9 mouse cellular contexts compared by ENCODE assay signal in genomic region chr11:116782737-116783145, GRCm38 (mm10). TPM values are rescaled to one million over a fixed set of nuclear protein-coding genes. Genes with fewer than 3 reads are reported as not detected.
DNase-seq lines count a peak whose midpoint lies in the region; ATAC-seq and TF ChIP-seq lines count a peak whose summit lies in the region.
"Had no signal": no experiment of that assay in that cellular context is flagged by ENCODE, and none has a peak within 500 bp of the region (broad histone marks: within the 10 kb centered on the region; RNA-seq: fewer than 3 reads in every experiment).

No protein-coding gene starts in this region.

- no peak overlapping the region for H3K27ac ChIP-seq in neural tube, embryonic 15.5 days (replicated peaks)
- no peak overlapping the region for H3K27ac ChIP-seq in midbrain, embryonic 10.5 days (replicated peaks)

- peak; percentile 100 for ATAC-seq in granulocyte monocyte progenitor cell, adult 5-6 weeks (replicated peaks; ENCODE audit: poor library complexity, severe bottlenecking)
- no peak for ATAC-seq in neural tube, embryonic 15.5 days (ENCODE audit: low FRiP score)

- no peak overlapping the region for H3K9ac ChIP-seq in neural tube, embryonic 15.5 days (replicated peaks)

- 77% methylated on average over 9 of the region's 9 CpGs for WGBS in neural tube, embryonic 15.5 days
- 87% methylated on average over 9 of the region's 9 CpGs for WGBS in midbrain, embryonic 10.5 days

- no peak overlapping the region for H3K4me3 ChIP-seq in E14TG2a.4 (replicated peaks; ENCODE audit: low read length)
- no peak overlapping the region for H3K4me3 ChIP-seq in neural tube, embryonic 15.5 days (replicated peaks)
- H3K4me3 ChIP-seq in midbrain, embryonic 10.5 days, result no peak overlapping the region

- peak; percentile 20 for DNase-seq in 3134 (ENCODE audit: extremely low read depth, insufficient read length, low spot score)
- DNase-seq in lung, postnatal 25 days (ENCODE audit: low spot score), result peak; percentile 72
- peak; percentile 62 to 78 for DNase-seq in thymus, postnatal 10 days (ENCODE audit: low spot score in 2 of 2)
- DNase-seq in midbrain, embryonic 10.5 days (ENCODE audit: low spot score), result no peak
- no peak for DNase-seq in gastrocnemius, postnatal 10 days

- H3K4me1 ChIP-seq in E14TG2a.4 (replicated peaks; ENCODE audit: low read depth, low read length), result peaks cover 45% of the 10 kb centered on the region
- H3K4me1 ChIP-seq in neural tube, embryonic 15.5 days, result no peaks in the 10 kb centered on the region
- H3K4me1 ChIP-seq in midbrain, embryonic 10.5 days, result no peaks in the 10 kb centered on the region

- no peaks in the 10 kb centered on the region for H3K9me3 ChIP-seq in E14TG2a.4 (ENCODE audit: low read length)
- H3K9me3 ChIP-seq in neural tube, embryonic 15.5 days (replicated peaks), result no peaks in the 10 kb centered on the region
- H3K9me3 ChIP-seq in midbrain, embryonic 10.5 days (replicated peaks), result 0 out of 2 replicates have a peak, but pooled peaks cover 3% of the 10 kb centered on the region

- no peak overlapping the region for H3K4me2 ChIP-seq in neural tube, embryonic 15.5 days

- H3K27me3 ChIP-seq in E14TG2a.4 (ENCODE audit: insufficient read depth, low read length), result no peaks in the 10 kb centered on the region
- no peaks in the 10 kb centered on the region for H3K27me3 ChIP-seq in neural tube, embryonic 15.5 days (replicated peaks)
- no peaks in the 10 kb centered on the region for H3K27me3 ChIP-seq in midbrain, embryonic 10.5 days (ENCODE audit: low read depth, poor library complexity, severe bottlenecking)

- no peaks in the 10 kb centered on the region for H3K36me3 ChIP-seq in E14TG2a.4 (ENCODE audit: insufficient read depth, low read length)
- H3K36me3 ChIP-seq in neural tube, embryonic 15.5 days, result no peaks in the 10 kb centered on the region
- no peaks in the 10 kb centered on the region for H3K36me3 ChIP-seq in midbrain, embryonic 10.5 days

- TF ChIP-seq CTCF in E14TG2a.4 (conservative IDR thresholded peaks at IDR 0.05; ENCODE audit: low read length), result peak; percentile 22; the same call in 1 of the 2 replicates

RNA-seq across cellular contexts. Expression of gene St6galnac1, which starts 7.4 kb away (rescaled TPM):
- total RNA-seq in granulocyte monocyte progenitor cell, adult 5-6 weeks (2014; fragmentation: Nextera tagmentation), result not detected in 2 replicates
- not detected in 2 replicates for total RNA-seq in granulocyte monocyte progenitor cell, adult 5-6 weeks (2017)
- polyA plus RNA-seq in neural tube, embryonic 15.5 days (2015; fragmentation: Nextera tagmentation; extraction: Ambion mirVana), result not detected in 2 replicates
- polyA plus RNA-seq in midbrain, embryonic 10.5 days (2016; fragmentation: Nextera tagmentation; extraction: Ambion mirVana), result not detected in 2 replicates
- not detected for total RNA-seq in gastrocnemius, postnatal 10 days (2021)
- polyA plus RNA-seq: gonadal fat pad, adult 2 months had no signal

RNA-seq across cellular contexts. Expression of gene Mxra7, which starts 45.1 kb away (rescaled TPM):
- total RNA-seq in granulocyte monocyte progenitor cell, adult 5-6 weeks (2014; fragmentation: Nextera tagmentation), result 0.17 TPM in 1 of 2 replicates, not detected in the other
- total RNA-seq in granulocyte monocyte progenitor cell, adult 5-6 weeks (2017), result 0.09 and 0.67 TPM in 2 replicates
- polyA plus RNA-seq in neural tube, embryonic 15.5 days (2015; fragmentation: Nextera tagmentation; extraction: Ambion mirVana), result 38.2 and 43.2 TPM in 2 replicates
- polyA plus RNA-seq in midbrain, embryonic 10.5 days (2016; fragmentation: Nextera tagmentation; extraction: Ambion mirVana), result 28.1 and 29.1 TPM in 2 replicates
- total RNA-seq in gastrocnemius, postnatal 10 days (2021), result 10 to 100 TPM; 39.7 to 50.1 TPM

Comparison
In these comparisons a context has a peak if more than half of its experiments do, and no peak if none do; other contexts are left out.
1. DNase-seq: peak in 3134 (single experiment), lung, postnatal 25 days (single experiment) and thymus, postnatal 10 days (2 of 2); none in midbrain, embryonic 10.5 days (single experiment) and gastrocnemius, postnatal 10 days (single experiment).
2. RNA of gene Mxra7, which starts 45.1 kb away (total RNA-seq): 39.7 to 50.1 TPM in gastrocnemius, postnatal 10 days; 0.09 to 0.67 TPM in granulocyte monocyte progenitor cell, adult 5-6 weeks; every median in the first group is over 10 times any median in the second.